Mouse (Mus musculus): ENCODE results near the gene Ubap1. TPM values are rescaled to one million over a fixed set of nuclear protein-coding genes. Genes with fewer than 3 reads are reported as not detected.

Gene Ubap1
- 28.5 and 33.1 TPM in 2 replicates for total RNA-seq (2015; ENCODE audit: low replicate concordance)
- total RNA-seq (2017; ENCODE audit: low replicate concordance): 126 and 198 TPM in 2 replicates

DNA sequence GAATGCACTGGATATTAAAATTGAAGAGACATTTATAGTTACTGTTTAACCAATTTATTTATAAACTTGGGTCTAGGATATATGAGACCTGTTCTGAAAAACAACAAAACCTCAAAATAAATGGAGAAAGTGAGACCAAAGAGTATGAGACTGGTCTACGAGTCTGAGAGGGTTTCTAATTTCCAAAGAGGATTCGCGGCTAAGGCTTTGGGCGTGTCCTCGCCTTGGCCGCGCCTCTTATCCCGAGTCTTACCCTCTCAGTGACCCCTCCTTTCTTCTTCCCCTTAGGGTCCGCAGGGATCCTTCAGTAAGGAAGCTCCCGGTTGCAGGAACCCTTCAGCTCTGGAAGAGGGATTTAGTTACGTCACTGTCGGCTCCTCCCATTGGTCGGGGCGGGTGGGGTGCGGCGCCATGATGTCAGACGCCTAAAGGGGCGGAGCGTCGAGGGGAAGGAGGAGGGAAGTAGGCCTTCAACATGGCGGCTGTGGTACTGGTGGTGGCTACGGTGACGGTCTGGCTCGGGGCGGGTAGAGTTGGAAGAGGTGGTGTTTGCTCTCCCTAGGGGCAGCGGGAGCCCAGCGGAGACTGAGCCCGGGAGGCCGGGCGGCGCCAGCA lies at the start of gene Ubap1:
Gene Ubap1 (plus strand): TSS at position 413 of the 615 bp plus-strand sequence.
- ATAC-seq (replicated peaks; ENCODE audit: low FRiP score, poor library complexity, severe bottlenecking): peak; percentile 98

DNA sequence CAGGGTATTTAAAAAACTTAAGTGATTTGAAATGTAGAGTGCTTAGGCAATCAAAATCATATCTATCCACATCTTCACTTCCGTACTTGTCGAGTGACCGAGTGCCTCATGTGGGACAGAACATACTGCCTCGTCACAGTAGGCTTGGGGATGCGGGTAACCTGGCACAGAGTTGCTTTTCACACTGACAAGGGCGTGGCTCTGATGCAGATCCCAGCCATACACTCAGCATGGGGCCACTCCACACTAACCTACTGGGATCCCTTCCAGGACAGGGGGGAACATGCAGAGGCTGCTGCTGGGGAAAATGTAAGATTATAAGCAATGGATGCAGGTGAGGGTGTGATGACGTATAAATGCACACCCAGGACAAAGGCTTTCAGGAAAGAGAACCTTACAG lies 45.1 kb upstream of the Ubap1 start:
- 0 out of 2 replicates have a peak, but pooled peaks have one; percentile 45 for ATAC-seq (replicated peaks; ENCODE audit: low FRiP score, poor library complexity, severe bottlenecking)

DNA sequence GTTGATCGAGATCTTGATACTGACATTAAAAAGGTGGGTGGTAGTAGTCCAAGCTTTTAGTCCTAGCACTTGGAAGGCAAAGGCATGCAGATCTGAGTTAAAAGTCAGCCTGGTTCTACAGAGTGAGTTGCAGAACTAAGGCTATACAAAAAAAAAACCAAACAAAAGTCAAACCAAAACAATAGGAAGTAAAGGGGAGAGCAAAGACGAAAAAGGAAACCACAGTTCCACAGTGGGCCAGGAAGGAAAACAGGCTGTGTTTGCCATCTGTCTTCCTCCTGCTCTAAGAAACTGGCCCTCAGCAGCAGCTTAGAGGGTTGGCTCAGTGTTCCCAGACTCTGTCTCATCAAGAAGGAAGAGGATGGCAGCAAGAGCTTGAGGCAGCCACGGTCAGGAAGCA lies 44.5 kb upstream of the Ubap1 start:
- no peak for ATAC-seq (replicated peaks; ENCODE audit: low FRiP score, poor library complexity, severe bottlenecking)

DNA sequence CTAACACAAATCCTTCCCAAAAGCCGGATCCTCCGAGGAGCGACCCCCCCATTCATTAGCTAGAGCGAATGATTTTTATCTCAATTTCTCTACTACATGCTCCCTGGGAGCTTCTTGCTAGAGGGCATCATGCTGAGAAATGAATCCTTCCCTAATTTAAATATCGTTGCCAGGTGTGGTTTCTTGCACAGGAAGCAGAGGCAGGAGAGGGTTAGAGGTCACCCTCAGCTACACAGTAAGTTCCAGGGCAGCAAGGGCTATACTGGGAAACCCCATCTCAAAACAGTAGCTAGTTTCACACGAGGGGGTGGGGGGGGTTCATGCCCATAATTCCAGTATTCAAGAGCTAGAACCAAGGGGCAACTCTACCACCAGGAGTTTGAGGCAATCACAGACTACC lies 41.4 kb upstream of the Ubap1 start:
- ATAC-seq (replicated peaks; ENCODE audit: low FRiP score, poor library complexity, severe bottlenecking): no peak

DNA sequence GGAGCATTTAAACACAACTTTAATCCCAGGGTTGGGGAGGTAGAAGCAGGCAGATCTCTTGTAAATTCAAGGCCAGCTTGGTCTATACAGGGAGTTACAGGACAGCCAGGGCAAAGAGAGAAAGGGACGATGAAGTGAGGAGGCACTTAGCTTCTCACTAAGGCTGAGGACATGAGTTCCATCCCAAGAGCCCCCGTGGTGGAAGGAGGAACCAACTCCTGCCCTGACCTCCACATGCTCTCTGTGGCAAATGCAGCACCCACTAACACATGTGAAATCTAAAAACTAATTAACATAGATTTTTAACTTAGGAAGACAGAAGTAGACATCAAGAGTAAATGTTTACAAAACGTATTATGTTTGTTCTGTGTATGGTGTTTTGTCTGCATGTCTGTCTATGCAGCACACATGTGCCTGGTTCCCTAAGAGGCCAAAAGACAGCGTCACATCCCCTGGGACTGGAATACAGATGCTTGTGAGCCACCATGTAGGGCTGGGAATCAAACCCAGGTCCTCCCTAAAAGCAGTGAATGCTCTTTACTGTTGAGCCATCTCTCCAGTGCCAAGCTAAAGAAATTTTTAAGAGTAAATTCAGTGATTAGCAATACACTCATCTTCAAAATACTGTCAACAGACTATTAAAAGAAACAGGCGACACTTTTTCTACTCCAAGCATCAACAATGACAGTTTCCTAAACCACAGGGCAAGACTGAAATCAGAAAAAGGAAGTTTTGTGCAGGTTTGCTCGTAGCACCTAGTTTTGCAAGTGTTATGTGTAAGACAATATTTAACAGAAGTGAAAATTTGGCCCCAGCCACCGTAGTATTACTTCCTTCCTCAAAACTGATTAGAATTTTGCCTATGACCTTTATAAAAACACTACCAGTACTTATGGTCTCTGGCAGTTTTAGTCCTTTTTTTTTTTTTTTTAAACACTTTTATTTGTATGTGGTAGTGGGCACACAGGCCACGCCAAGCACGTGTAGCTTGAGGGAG lies 37.9 kb upstream of the Ubap1 start:
- ATAC-seq (replicated peaks; ENCODE audit: low FRiP score, poor library complexity, severe bottlenecking): no peak

DNA sequence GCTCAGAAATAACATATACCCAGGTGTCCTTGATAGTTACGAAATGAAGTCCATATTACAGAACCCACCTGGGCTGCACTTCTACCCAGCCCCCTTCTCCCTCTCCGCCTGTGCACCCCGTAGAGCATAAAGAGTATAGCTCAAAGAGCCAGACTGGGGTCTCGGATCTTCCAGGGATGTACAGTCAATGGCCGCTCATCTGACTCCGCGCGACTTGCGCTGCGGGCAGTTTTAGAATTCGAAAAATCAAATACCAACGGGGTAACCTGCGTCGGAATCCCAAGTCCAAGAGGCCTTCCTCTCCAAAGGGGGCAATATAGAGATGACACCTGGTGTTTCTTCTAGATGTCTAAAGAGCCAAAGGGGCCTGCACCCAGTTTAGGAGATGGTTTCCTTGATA lies 35.1 kb upstream of the Ubap1 start:
- peak; percentile 8; the same call in 1 of the 2 replicates for ATAC-seq (replicated peaks; ENCODE audit: low FRiP score, poor library complexity, severe bottlenecking)

DNA sequence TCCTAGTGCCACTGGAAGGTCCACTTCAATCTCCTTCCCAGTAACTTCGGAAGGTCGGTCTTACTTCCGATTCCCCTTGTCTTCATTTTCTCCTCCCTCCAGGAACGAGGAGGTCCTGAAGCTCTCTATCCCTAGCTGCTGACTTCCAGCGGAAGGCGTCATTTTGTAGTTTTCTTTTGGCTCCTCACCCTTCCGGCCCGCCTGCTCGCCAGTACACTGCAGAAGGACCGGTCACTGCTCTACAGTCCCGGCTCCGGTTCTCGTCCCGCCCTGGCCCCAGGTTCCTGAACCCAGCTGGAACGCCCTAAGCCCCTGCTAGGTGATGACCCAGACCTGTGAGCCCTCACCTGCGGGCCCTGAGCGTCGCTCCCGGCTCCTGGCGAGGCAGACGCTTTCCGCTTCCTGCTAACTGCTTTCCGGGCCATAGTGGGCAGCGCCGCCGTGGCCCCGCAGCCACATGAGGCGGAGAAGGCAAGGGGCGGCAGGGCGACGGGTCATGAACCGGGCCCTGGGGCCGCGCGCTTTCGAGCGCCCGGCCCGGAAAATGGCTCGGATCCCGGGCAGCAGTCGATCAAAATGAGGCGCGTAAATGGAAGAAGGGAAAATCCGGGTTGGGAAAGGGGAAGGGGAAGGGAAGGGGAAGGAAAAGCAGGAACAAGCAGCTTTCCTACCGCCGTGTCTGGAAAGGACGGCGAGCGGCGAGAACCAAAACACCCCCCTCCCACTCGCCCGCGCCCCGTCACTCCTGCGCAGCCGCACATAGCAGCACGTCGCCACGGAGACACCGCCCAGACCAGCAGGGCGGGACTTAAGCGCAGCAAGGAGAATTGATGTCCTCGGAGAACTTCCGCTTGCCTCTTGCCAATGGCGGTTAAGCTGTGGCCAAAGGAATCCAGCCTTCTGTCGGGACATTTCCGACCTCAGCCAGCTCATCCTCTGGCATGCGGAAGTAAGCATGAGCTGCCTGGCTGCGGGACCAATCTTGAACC lies 34.4 kb upstream of the Ubap1 start, which contains the start of gene Dcaf12:
Gene Dcaf12 (minus strand): TSS at position 749 of the 989 bp plus-strand sequence.
- peak; percentile 95 for ATAC-seq (replicated peaks; ENCODE audit: low FRiP score, poor library complexity, severe bottlenecking)

DNA sequence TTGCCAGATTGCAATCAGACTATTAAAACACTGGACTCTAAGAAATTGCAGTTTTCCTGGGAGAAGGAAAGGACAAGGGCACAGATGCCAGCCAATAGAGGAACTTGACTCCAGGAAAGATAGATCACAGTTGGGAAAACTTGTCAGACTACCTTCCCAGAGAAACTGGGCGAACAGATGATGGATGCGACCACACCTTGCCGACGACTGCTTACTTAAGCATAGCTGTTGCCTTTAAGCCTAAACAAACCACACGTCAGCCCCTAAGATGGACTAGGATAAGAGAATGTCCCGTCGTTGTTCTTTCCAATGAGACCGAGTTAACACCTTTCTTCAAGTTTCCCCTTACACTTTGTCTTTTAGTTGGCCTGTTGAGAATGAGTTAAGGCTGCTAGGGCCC lies 33.6 kb upstream of the Ubap1 start:
- no peak for ATAC-seq (replicated peaks; ENCODE audit: low FRiP score, poor library complexity, severe bottlenecking)

DNA sequence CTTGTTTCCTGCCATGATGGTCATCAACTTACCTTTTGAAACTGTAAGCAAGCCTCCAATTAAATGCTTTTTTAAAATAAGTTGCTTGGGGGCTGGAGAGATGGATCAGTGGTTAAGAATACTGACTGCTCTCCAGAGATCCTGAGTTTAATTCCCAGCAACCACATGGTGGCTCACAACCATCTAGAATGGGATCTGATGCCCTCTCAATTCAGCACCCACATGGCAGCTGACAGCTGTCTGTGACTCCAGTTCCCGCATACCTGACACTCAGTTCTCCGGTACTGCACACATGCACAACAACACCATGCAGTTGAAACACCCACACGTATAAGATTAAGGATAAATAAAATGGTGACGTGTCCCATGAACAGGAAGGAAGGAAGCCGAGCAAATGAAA lies 30.5 kb upstream of the Ubap1 start:
- ATAC-seq (replicated peaks; ENCODE audit: low FRiP score, poor library complexity, severe bottlenecking): no peak

DNA sequence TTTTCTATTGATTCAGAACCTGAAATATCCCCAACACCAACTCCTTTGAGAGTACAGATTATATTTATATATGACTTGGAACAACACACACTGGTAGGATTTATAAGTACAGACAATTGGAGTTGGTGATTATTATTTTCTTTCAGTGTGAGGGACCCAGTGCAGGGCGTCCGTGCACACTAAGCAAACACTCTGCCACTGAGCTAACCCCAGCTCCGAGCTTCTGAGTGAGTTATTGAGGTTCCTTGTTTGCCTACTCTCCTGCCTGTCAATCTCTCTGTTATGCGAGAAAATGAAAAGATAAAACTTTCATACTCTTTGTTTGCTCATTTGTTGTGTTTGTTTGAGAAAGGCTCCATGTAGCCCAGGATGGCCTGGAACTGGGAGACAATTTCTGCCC lies 27.8 kb upstream of the Ubap1 start:
- no peak for ATAC-seq (replicated peaks; ENCODE audit: low FRiP score, poor library complexity, severe bottlenecking)

DNA sequence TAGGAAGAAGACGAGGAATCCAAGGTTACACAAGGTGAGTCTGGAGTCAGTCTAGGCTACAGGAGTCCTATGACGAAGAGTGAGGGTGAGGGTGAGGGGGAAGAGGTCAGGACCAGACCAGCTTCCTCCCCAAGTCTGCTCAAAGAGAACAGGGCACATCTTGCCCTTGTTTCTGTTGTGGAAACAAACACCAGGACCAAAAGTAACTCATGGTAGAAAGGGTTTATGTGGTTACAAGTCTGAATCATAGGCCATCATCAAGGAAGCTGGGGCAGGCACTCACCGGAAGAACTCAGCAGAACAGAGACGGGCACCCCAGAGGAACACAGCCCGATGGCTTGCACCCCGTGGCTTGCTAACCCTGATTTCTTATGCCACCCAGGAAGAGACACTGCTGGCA lies 21.9 kb upstream of the Ubap1 start:
- ATAC-seq (replicated peaks; ENCODE audit: low FRiP score, poor library complexity, severe bottlenecking): no peak

DNA sequence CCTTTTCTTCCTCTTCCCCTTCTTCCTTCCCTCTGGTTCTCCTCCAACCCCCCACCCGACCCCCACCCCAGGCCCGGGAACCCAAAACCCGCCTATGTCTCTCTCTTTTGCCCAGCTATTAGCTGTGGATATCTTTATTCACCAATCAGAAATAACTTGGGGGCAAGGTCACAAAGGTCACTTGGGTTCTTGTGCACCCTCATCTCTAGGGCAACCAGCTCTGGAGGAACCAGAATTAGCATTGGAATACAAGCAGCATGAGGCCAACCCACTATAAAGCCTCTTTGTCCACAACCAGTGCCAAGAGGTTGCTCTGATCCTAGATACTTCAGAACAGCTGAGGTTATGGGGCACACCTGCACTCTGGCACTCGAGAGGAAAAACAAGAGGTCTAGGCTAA lies 19.3 kb upstream of the Ubap1 start:
- ATAC-seq (replicated peaks; ENCODE audit: low FRiP score, poor library complexity, severe bottlenecking): no peak

DNA sequence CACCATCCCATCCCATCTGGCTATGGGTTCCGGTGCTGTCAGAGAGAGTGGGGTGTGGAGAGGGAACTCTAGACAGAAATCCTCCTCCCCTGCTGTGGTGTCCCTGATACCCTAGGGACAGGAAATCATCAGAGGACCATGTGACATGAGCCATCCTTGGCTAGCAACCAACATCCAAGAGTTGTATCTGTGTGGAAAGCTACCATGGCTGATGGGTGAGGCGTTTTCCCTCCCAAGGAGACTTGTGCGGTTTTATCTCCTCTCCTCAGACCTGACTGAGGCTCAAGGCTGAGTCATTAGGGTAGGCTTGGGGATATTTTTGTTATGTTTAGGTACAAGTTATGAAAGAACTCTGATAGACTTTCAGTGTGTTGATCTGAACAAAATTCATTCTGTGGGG lies 17.7 kb upstream of the Ubap1 start:
- ATAC-seq (replicated peaks; ENCODE audit: low FRiP score, poor library complexity, severe bottlenecking): peak; percentile 97

DNA sequence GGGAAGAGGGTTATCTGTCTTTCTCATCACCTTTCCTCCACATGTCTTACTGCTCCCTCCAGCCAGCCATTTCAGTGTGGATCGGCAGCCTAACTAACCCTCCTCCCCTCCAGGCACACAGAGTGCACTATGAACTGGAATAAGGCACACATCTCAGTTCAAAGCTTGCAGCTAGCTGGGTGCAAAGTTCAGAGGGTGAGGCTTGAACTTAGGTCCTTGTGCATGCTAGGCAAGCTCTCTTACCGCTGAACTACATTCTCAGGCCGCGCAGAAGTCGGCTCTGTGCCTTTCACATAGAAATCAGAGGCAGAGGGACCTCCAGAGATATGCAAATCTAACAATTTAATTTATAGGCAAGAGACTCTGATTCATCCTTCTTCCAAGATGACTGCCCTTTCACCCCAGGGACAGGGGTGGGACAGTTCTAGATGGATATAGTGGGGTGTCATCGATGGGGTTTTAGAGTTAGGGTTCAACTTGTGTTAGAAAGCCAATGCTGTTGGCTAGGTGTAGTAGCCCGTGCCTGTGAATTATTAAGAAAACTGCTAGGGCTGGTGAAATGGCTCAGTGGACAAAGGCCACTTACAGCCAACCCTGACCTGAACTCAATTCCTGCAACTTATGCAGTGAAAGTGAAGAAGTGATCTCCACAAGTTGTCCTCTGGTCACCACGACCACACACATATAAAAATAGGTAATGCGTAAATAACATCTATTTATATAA lies 16.9 kb upstream of the Ubap1 start:
- peak; percentile 64 for ATAC-seq (replicated peaks; ENCODE audit: low FRiP score, poor library complexity, severe bottlenecking)

DNA sequence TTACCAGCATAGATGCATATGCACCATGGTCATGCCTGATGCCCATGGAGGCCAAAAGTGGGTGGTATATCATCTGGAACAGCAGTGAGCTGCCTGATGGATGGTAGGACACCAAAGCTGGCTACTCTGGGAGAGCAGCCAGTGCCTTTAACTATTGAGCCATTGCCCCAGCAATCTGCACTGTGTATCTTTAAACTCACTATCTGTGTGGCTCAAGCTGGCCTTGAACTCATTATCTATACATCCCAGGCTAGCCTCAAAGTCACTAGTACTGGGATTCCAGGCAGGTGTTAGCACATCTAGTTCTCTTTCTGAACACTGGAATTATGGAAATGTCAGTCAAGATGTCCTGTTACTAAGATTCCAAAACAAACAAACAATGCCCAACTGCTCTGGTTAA lies 12.2 kb upstream of the Ubap1 start:
- ATAC-seq (replicated peaks; ENCODE audit: low FRiP score, poor library complexity, severe bottlenecking): peak; percentile 88

DNA sequence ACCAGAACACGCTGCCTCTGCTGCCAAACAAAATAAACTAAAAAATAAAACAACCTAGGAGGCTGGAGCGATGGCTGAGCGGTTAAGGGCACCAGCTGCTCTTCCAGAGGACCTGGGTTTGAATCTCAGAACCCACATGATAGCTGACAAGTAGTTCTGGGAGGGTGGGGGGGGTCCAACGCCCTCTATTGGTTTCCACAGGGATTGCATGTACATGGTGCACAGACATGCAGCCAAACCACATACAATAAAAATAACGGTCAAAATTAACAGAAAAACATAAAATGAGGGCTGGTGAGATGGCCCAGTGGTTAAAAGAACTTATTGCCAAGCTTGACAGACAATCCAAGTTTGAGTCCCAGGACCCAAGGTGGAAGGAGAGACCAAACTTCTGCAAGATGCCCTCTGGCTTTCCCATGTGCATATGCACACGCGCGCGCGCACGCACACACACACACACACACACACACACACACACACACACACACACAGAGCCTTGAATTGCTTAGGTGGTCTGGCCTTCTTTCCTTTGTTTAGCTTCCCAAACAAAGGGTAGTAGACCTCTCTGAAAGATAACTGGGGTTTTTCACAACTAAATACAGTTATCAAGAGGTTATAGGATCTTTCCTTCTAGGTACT lies 7.8 kb upstream of the Ubap1 start:
- ATAC-seq (replicated peaks; ENCODE audit: low FRiP score, poor library complexity, severe bottlenecking): no peak

DNA sequence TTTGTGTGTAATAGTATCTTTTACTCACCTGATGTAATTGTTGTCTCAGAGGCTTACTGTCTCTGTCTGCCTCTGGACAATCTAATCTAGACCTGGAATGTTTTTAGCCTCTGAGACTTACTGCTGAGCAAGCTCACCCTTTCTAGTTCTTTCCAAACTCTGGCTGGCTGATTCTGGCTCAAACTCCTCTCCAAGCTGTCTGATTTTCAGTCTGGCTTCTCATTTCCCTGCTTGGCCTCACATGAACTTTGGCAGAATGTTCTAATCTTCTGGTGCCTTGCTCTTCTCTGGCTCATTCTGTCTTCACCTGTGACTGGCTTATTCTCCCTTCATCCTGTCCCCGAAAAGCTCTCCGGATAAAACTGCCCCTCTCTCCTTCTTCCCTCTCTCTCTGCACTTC lies 2.8 kb upstream of the Ubap1 start:
- ATAC-seq (replicated peaks; ENCODE audit: low FRiP score, poor library complexity, severe bottlenecking): no peak

DNA sequence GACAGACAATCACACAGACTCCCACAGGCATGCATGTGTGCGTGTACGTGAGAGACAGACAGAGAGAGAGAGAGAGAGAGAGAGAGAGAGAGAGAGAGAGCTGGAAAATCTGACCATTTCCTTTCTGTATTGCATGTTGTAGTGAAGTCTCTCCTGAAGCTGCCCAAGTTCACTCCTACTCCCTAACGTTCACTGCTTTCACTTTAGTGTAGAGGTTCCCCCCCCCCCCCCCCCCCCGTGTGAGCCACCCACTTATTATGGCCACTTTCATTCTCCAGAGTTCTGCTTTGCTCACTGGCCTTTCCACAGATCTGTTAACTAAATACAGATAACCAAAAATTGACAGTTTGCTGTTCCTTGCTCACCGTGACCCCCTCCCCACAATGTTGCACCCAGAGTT lies 957 bp upstream of the Ubap1 start:
- ATAC-seq (replicated peaks; ENCODE audit: low FRiP score, poor library complexity, severe bottlenecking): no peak

DNA sequence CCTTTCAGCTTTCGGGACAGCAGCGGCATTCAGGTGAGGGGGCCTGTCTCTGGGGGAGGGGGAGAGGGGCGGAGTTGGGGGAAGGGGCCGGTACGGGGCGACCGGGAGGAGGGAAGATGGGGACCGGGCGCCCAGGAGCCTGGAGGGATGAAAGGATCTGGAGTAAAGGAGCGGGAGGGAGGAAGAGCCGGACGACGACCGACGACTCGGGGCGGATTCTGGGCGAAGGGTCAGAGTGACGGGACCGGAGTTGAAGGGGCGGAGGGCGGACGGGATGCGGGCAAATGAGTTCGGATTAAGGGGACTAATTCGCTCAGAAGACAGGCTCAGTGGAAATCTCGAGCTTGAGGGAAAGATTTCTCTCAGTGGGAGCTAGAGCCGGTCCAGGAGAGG lies 399 bp downstream of the Ubap1 start:
- ATAC-seq (replicated peaks; ENCODE audit: low FRiP score, poor library complexity, severe bottlenecking): no peak

Data from erythroid progenitor cell, adult 5-6 weeks (primary cell).